Mouse (Mus musculus) induced T-regulatory cell, adult 2 months (primary cell): ENCODE results near the gene Gm9745.
"Not testable (repeated sequence)": the region's sequence is repeated elsewhere in the genome, so short reads cannot be mapped to it uniquely, and the experiment has no call there.

Source experiments
- DNase-seq: peaks from one replicate; pipeline ENCODE4 v3.0.0-alpha.2; 2012; ENCODE audit warnings: low read depth

The Gm9745 gene

GRCm38 (mm10) chr13:8905986-8906385, 42.0 kb downstream of the Gm9745 start:
- DNase-seq: not testable (repeated sequence)
